14 mouse cellular contexts compared by ENCODE assay signal in the genomic region with DNA sequence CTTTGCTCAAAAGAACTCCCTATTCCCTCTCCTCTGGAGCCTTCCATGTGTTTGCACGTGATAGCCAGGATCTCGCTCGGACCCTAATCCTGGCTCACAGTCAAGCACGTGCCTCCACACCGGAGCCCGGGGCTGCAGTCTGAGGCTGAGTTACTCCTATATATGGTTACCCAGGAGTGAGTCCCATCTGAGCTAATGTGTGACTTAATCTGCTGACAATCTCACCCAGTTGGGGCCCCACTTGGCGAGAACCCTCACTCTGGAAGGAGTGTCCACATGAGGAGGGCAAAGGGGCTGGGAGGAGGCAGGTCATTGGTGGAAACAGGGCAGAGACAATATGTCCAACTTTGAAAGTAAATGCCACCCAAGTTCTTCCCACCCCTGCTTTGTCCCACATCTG. TPM values are rescaled to one million over a fixed set of nuclear protein-coding genes. Genes with fewer than 3 reads are reported as not detected.
DNase-seq lines count a peak whose midpoint lies in the region; ATAC-seq and TF ChIP-seq lines count a peak whose summit lies in the region.
"Had no signal": no experiment of that assay in that cellular context is flagged by ENCODE, and none has a peak within 500 bp of the region (broad histone marks: within the 10 kb centered on the region; RNA-seq: fewer than 3 reads in every experiment).

No protein-coding gene starts in this region.

- H3K27me3 ChIP-seq in heart, embryonic 13.5 days (replicated peaks), result no peaks in the 10 kb centered on the region
- no peaks in the 10 kb centered on the region for H3K27me3 ChIP-seq in heart, adult 2 months (ENCODE audit: control insufficient read depth, insufficient read depth, low read length)
- H3K27me3 ChIP-seq in lung, embryonic 15.5 days, result no peaks in the 10 kb centered on the region
- no peaks in the 10 kb centered on the region for H3K27me3 ChIP-seq in intestine, postnatal 0 days (replicated peaks; ENCODE audit: control insufficient read depth, insufficient read depth, low read length)
- H3K27me3 ChIP-seq in stomach, embryonic 15.5 days (replicated peaks), result no peaks in the 10 kb centered on the region
- H3K27me3 ChIP-seq: embryonic facial prominence, embryonic 12.5 days had no signal

- no peak for TF ChIP-seq CTCF in heart, adult 2 months (IDR thresholded peaks at IDR 0.05)
- no peak for TF ChIP-seq CTCF in lung, adult 2 months (IDR thresholded peaks at IDR 0.05; ENCODE audit: insufficient read depth, low read length)
- TF ChIP-seq CTCF in intestine, postnatal 0 days (IDR thresholded peaks at IDR 0.05; ENCODE audit: low read depth), result no peak

- WGBS in heart, embryonic 13.5 days, result 21% methylated on average over 7 of the region's 7 CpGs
- 65% methylated on average over 7 of the region's 7 CpGs for WGBS in heart, adult 2 months
- 20% methylated on average over 7 of the region's 7 CpGs for WGBS in lung, embryonic 15.5 days
- WGBS in lung, adult 2 months, result 54% methylated on average over 7 of the region's 7 CpGs
- WGBS in intestine, postnatal 0 days, result 24% methylated on average over 7 of the region's 7 CpGs
- WGBS in stomach, embryonic 15.5 days, result 19% methylated on average over 7 of the region's 7 CpGs

- H3K9me3 ChIP-seq in heart, embryonic 13.5 days, result no peaks in the 10 kb centered on the region
- H3K9me3 ChIP-seq in lung, embryonic 15.5 days, result no peaks in the 10 kb centered on the region
- H3K9me3 ChIP-seq in intestine, postnatal 0 days (ENCODE audit: control insufficient read depth), result no peaks in the 10 kb centered on the region
- H3K9me3 ChIP-seq in stomach, embryonic 15.5 days, result no peaks in the 10 kb centered on the region
- H3K9me3 ChIP-seq: embryonic facial prominence, embryonic 12.5 days had no signal

- H3K79me2 ChIP-seq in heart, adult 2 months (replicated peaks; ENCODE audit: control insufficient read depth, insufficient read depth, low read length), result no peaks in the 10 kb centered on the region

- peaks cover 25% of the 10 kb centered on the region for H3K36me3 ChIP-seq in heart, embryonic 13.5 days
- H3K36me3 ChIP-seq in heart, adult 2 months (ENCODE audit: control insufficient read depth, insufficient read depth, low read length), result no peaks in the 10 kb centered on the region
- peaks cover 5% of the 10 kb centered on the region; the same call in 1 of the 2 replicates for H3K36me3 ChIP-seq in lung, embryonic 15.5 days
- peaks cover 5% of the 10 kb centered on the region; the same call in 1 of the 2 replicates for H3K36me3 ChIP-seq in intestine, postnatal 0 days (ENCODE audit: control insufficient read depth, insufficient read depth)
- H3K36me3 ChIP-seq in stomach, embryonic 15.5 days, result no peaks in the 10 kb centered on the region

- DNase-seq in heart, adult 2 months, result no peak
- DNase-seq in lung, adult 2 months, result no peak
- no peak for DNase-seq in frontal cortex, postnatal 10 days (ENCODE audit: low spot score in 2 of 2)
- DNase-seq in thymus, postnatal 10 days (ENCODE audit: low spot score in 2 of 2), result no peak
- DNase-seq: cerebellum, adult 8-10 months; gastrocnemius, postnatal 10 days; kidney, adult 9 months; right cerebral cortex, adult 18-20 months had no signal

- peaks cover 60% of the 10 kb centered on the region for H3K4me1 ChIP-seq in heart, embryonic 13.5 days
- peaks cover 18% of the 10 kb centered on the region for H3K4me1 ChIP-seq in heart, adult 2 months (ENCODE audit: control insufficient read depth, insufficient read depth, low read length)
- H3K4me1 ChIP-seq in lung, embryonic 15.5 days, result peaks cover 45% of the 10 kb centered on the region
- peaks cover 16% of the 10 kb centered on the region for H3K4me1 ChIP-seq in lung, adult 2 months (ENCODE audit: control insufficient read depth, insufficient read depth, low read length)
- peaks cover 18% of the 10 kb centered on the region for H3K4me1 ChIP-seq in intestine, postnatal 0 days (replicated peaks; ENCODE audit: control insufficient read depth, insufficient read depth, low read length)
- H3K4me1 ChIP-seq in stomach, embryonic 15.5 days, result peaks cover 43% of the 10 kb centered on the region

- TF ChIP-seq POLR2A in heart, adult 2 months (IDR thresholded peaks at IDR 0.05; ENCODE audit: insufficient read depth, low read depth, low read length), result no peak
- no peak for TF ChIP-seq POLR2A in lung, adult 2 months (IDR thresholded peaks at IDR 0.05; ENCODE audit: borderline replicate concordance, extremely low read depth, low read depth, low read length)

- no peak overlapping the region for H3K4me3 ChIP-seq in heart, embryonic 13.5 days
- no peak overlapping the region for H3K4me3 ChIP-seq in heart, adult 2 months
- no peak overlapping the region for H3K4me3 ChIP-seq in lung, embryonic 15.5 days
- no peak overlapping the region for H3K4me3 ChIP-seq in lung, adult 2 months (replicated peaks; ENCODE audit: extremely low read depth, low read depth, low read length)
- no peak overlapping the region for H3K4me3 ChIP-seq in intestine, postnatal 0 days (ENCODE audit: low read depth, low read length)
- no peak overlapping the region for H3K4me3 ChIP-seq in stomach, embryonic 15.5 days (replicated peaks)
- H3K4me3 ChIP-seq: embryonic facial prominence, embryonic 12.5 days had no signal

- intact Hi-C loops in heart, adult 2 months (cut with DNase I), result no loop called here

- H3K4me2 ChIP-seq in heart, embryonic 13.5 days, result 0 out of 2 replicates have a peak overlapping the region, but pooled peaks have one; percentile 9
- H3K4me2 ChIP-seq in lung, embryonic 15.5 days, result no peak overlapping the region
- H3K4me2 ChIP-seq in intestine, postnatal 0 days (replicated peaks; ENCODE audit: low read depth), result peak overlapping the region; percentile 32
- peak overlapping the region; percentile 16 for H3K4me2 ChIP-seq in stomach, embryonic 15.5 days
- H3K4me2 ChIP-seq: embryonic facial prominence, embryonic 12.5 days had no signal

- H3K27ac ChIP-seq in heart, embryonic 13.5 days (replicated peaks), result peak overlapping the region; percentile 94
- no peak overlapping the region for H3K27ac ChIP-seq in heart, adult 2 months
- H3K27ac ChIP-seq in lung, embryonic 15.5 days, result peak overlapping the region; percentile 88
- peak overlapping the region; percentile 3 for H3K27ac ChIP-seq in intestine, postnatal 0 days (ENCODE audit: low read depth, low read length)
- peak overlapping the region; percentile 83 for H3K27ac ChIP-seq in stomach, embryonic 15.5 days
- H3K27ac ChIP-seq: embryonic facial prominence, embryonic 12.5 days had no signal

- ATAC-seq in heart, embryonic 13.5 days (ENCODE audit: extremely low read depth, insufficient number of reproducible peaks, low FRiP score, low TSS enrichment), result peak; percentile 70; the same call in 1 of the 2 replicates
- no peak for ATAC-seq in lung, embryonic 15.5 days (ENCODE audit: borderline replicate concordance, extremely low read depth, low FRiP score, low TSS enrichment)
- peak; percentile 69 for ATAC-seq in intestine, postnatal 0 days
- peak; percentile 68 for ATAC-seq in stomach, embryonic 15.5 days (ENCODE audit: insufficient read depth, low FRiP score, low read depth)
- ATAC-seq: CD4-positive, CD25-positive, alpha-beta regulatory T cell, adult 4 months had no signal

- no peak for TF ChIP-seq EP300 in heart, adult 2 months (IDR thresholded peaks at IDR 0.05; ENCODE audit: insufficient read depth, low read depth, low read length)

- peak overlapping the region; percentile 66 for H3K9ac ChIP-seq in heart, embryonic 13.5 days
- H3K9ac ChIP-seq in heart, adult 2 months (ENCODE audit: low read depth, low read length), result no peak overlapping the region
- no peak overlapping the region for H3K9ac ChIP-seq in lung, embryonic 15.5 days
- H3K9ac ChIP-seq in intestine, postnatal 0 days (ENCODE audit: low read depth, low read length), result no peak overlapping the region
- H3K9ac ChIP-seq in stomach, embryonic 15.5 days, result no peak overlapping the region
- H3K9ac ChIP-seq: embryonic facial prominence, embryonic 12.5 days had no signal

RNA-seq across cellular contexts. Expression of gene Ppif, which starts 17.2 kb away (rescaled TPM):
- polyA plus RNA-seq in heart, embryonic 13.5 days (2015; fragmentation: Nextera tagmentation; extraction: Ambion mirVana), result 93.7 and 99.8 TPM in 2 replicates
- total RNA-seq in heart, adult 2 months (2021), result 100 to 1,000 TPM; 244 to 288 TPM
- polyA plus RNA-seq in heart, adult 2 months (2012; rRNA removed), result 487 and 529 TPM in 2 replicates
- 23.1 and 24.3 TPM in 2 replicates for polyA plus RNA-seq in lung, embryonic 15.5 days (2015; fragmentation: Nextera tagmentation; extraction: Ambion mirVana)
- polyA plus RNA-seq in lung, adult 2 months (2012; rRNA removed), result 28.9 and 32.4 TPM in 2 replicates
- 73.8 and 80.0 TPM in 2 replicates for polyA plus RNA-seq in intestine, postnatal 0 days (2015; fragmentation: Nextera tagmentation; extraction: Ambion mirVana)
- 47.7 and 48.5 TPM in 2 replicates for polyA plus RNA-seq in stomach, embryonic 15.5 days (2015; fragmentation: Nextera tagmentation; extraction: Ambion mirVana)

RNA-seq across cellular contexts. Expression of gene Zcchc24, which starts 57.7 kb away (rescaled TPM):
- polyA plus RNA-seq in heart, embryonic 13.5 days (2015; fragmentation: Nextera tagmentation; extraction: Ambion mirVana), result 20.8 and 22.6 TPM in 2 replicates
- 10 to 100 TPM; 33.5 TPM for total RNA-seq in heart, adult 2 months (2021)
- polyA plus RNA-seq in heart, adult 2 months (2012; rRNA removed), result 27.3 and 39.4 TPM in 2 replicates
- polyA plus RNA-seq in lung, embryonic 15.5 days (2015; fragmentation: Nextera tagmentation; extraction: Ambion mirVana), result 21.4 and 22.4 TPM in 2 replicates
- 41.7 and 44.9 TPM in 2 replicates for polyA plus RNA-seq in lung, adult 2 months (2012; rRNA removed)
- polyA plus RNA-seq in intestine, postnatal 0 days (2015; fragmentation: Nextera tagmentation; extraction: Ambion mirVana), result 10.3 and 12.1 TPM in 2 replicates
- 25.7 and 26.9 TPM in 2 replicates for polyA plus RNA-seq in stomach, embryonic 15.5 days (2015; fragmentation: Nextera tagmentation; extraction: Ambion mirVana)
